Mouse (Mus musculus) layer of hippocampus, adult 11-12 months (tissue): ENCODE results near the gene Esrrg.

Experiments
- DNase-seq: peaks from one replicate; pipeline ENCODE4 v3.0.0; 2022; ENCODE audit warnings: low spot score

Esrrg gene

GRCm38 (mm10) chr1:188155135-188155779 lies 546.7 kb downstream of the Esrrg start:
- no peak for DNase-seq

- no peak for DNase-seq
Observed at GRCm38 (mm10) chr1:188156520-188156919, 547.9 kb downstream of the Esrrg start.

- DNase-seq = no peak
Observed at GRCm38 (mm10) chr1:188157237-188157955, 548.8 kb downstream of the Esrrg start.

- DNase-seq = no peak
Observed at GRCm38 (mm10) chr1:188158675-188159074, 550.1 kb downstream of the Esrrg start.

GRCm38 (mm10) chr1:188159108-188159507 lies 550.5 kb downstream of the Esrrg start:
- no peak for DNase-seq

- no peak for DNase-seq
Observed at GRCm38 (mm10) chr1:188163058-188163457, 554.5 kb downstream of the Esrrg start.

- no peak for DNase-seq
Observed at GRCm38 (mm10) chr1:188164251-188164650, 555.7 kb downstream of the Esrrg start.

GRCm38 (mm10) chr1:188173859-188174258 lies 565.3 kb downstream of the Esrrg start:
- no peak for DNase-seq

- no peak for DNase-seq
Observed at GRCm38 (mm10) chr1:188182951-188183350, 574.4 kb downstream of the Esrrg start.

- DNase-seq = no peak
Observed at GRCm38 (mm10) chr1:188186440-188187117, 578.0 kb downstream of the Esrrg start.

- no peak for DNase-seq
Observed at GRCm38 (mm10) chr1:188192971-188193370, 584.4 kb downstream of the Esrrg start.

- no peak for DNase-seq
Observed at GRCm38 (mm10) chr1:188207421-188207820, 598.8 kb downstream of the Esrrg start.

GRCm38 (mm10) chr1:188209025-188209424 lies 600.4 kb downstream of the Esrrg start:
- no peak for DNase-seq

GRCm38 (mm10) chr1:188214885-188215611 lies 606.5 kb downstream of the Esrrg start:
- DNase-seq = no peak

- DNase-seq = peak; percentile 10
Observed at GRCm38 (mm10) chr1:188221226-188221792, 612.7 kb downstream of the Esrrg start.

GRCm38 (mm10) chr1:188233036-188233724 lies 624.6 kb downstream of the Esrrg start:
- DNase-seq = no peak

- no peak for DNase-seq
Observed at GRCm38 (mm10) chr1:188238636-188239035, 630.0 kb downstream of the Esrrg start.

GRCm38 (mm10) chr1:188241766-188242165 lies 633.2 kb downstream of the Esrrg start:
- DNase-seq = no peak

GRCm38 (mm10) chr1:188257500-188257899 lies 648.9 kb downstream of the Esrrg start:
- DNase-seq = peak; percentile 4

GRCm38 (mm10) chr1:188260259-188261107 lies 651.9 kb downstream of the Esrrg start:
- no peak for DNase-seq
